Mouse (Mus musculus): ENCODE measurements around the gene Tbc1d22b.
"Not testable (repeated sequence)": the region's sequence is repeated elsewhere in the genome, so short reads cannot be mapped to it uniquely, and the experiment has no call there.

The Tbc1d22b gene

GRCm38 (mm10) chr17:29549543-29550428, at the start of gene Tbc1d22b, which contains the start of gene Gm17657:
Gene Tbc1d22b, plus strand, starts transcription at chr17:29549785.
Gene Gm17657, minus strand, starts transcription at chr17:29549638.
- DNase-seq (ENCODE audit: low spot score): peak; percentile 96

GRCm38 (mm10) chr17:29500243-29500740, 49.3 kb upstream of the Tbc1d22b start:
- DNase-seq (ENCODE audit: low spot score): no peak

- no peak for DNase-seq (ENCODE audit: low spot score)
These were observed 48.6 kb upstream of the Tbc1d22b start for GRCm38 (mm10) chr17:29500802-29501469.

- no peak for DNase-seq (ENCODE audit: low spot score)
These were observed 47.4 kb upstream of the Tbc1d22b start for GRCm38 (mm10) chr17:29502005-29502668.

GRCm38 (mm10) chr17:29502669-29503665, 46.6 kb upstream of the Tbc1d22b start:
- peak; percentile 40 for DNase-seq (ENCODE audit: low spot score)

GRCm38 (mm10) chr17:29503700-29504099, 45.9 kb upstream of the Tbc1d22b start:
- DNase-seq (ENCODE audit: low spot score): no peak

GRCm38 (mm10) chr17:29508927-29509608, 40.5 kb upstream of the Tbc1d22b start:
- DNase-seq (ENCODE audit: low spot score): no peak

- no peak for DNase-seq (ENCODE audit: low spot score)
These were observed 38.9 kb upstream of the Tbc1d22b start for GRCm38 (mm10) chr17:29510691-29511090.

GRCm38 (mm10) chr17:29513044-29513730, 36.4 kb upstream of the Tbc1d22b start:
- DNase-seq (ENCODE audit: low spot score): peak; percentile 88

GRCm38 (mm10) chr17:29514435-29514834, 35.1 kb upstream of the Tbc1d22b start:
- DNase-seq (ENCODE audit: low spot score): peak; percentile 83

GRCm38 (mm10) chr17:29518665-29519064, 30.9 kb upstream of the Tbc1d22b start:
- not testable (repeated sequence) for DNase-seq (ENCODE audit: low spot score)

- no peak for DNase-seq (ENCODE audit: low spot score)
These were observed 29.9 kb upstream of the Tbc1d22b start for GRCm38 (mm10) chr17:29519731-29520130.

GRCm38 (mm10) chr17:29525613-29526012, 24.0 kb upstream of the Tbc1d22b start:
- no peak for DNase-seq (ENCODE audit: low spot score)

- DNase-seq (ENCODE audit: low spot score): no peak
These were observed 20.9 kb upstream of the Tbc1d22b start for GRCm38 (mm10) chr17:29528568-29529187.

GRCm38 (mm10) chr17:29530508-29530907, 19.1 kb upstream of the Tbc1d22b start:
- no peak for DNase-seq (ENCODE audit: low spot score)

GRCm38 (mm10) chr17:29531278-29531677, 18.3 kb upstream of the Tbc1d22b start:
- no peak for DNase-seq (ENCODE audit: low spot score)

- no peak for DNase-seq (ENCODE audit: low spot score)
These were observed 17.7 kb upstream of the Tbc1d22b start for GRCm38 (mm10) chr17:29531757-29532384.

- DNase-seq (ENCODE audit: low spot score): no peak
These were observed 15.7 kb upstream of the Tbc1d22b start for GRCm38 (mm10) chr17:29533866-29534265.

- DNase-seq (ENCODE audit: low spot score): no peak
These were observed 9.2 kb upstream of the Tbc1d22b start for GRCm38 (mm10) chr17:29540426-29540825.
